Mouse (Mus musculus): ENCODE results near the gene Ddx1. TPM values are rescaled to one million over a fixed set of nuclear protein-coding genes. Genes with fewer than 3 reads are reported as not detected.

Gene Ddx1
- total RNA-seq, 2 experiments from 2014 or later = 23.3 to 30.9 TPM

- no peak for ATAC-seq (replicated peaks; ENCODE audit: low FRiP score, poor library complexity, severe bottlenecking)
Observed at GRCm38 (mm10) chr12:13168073-13168472, 80.9 kb downstream of the Ddx1 start.

DNA sequence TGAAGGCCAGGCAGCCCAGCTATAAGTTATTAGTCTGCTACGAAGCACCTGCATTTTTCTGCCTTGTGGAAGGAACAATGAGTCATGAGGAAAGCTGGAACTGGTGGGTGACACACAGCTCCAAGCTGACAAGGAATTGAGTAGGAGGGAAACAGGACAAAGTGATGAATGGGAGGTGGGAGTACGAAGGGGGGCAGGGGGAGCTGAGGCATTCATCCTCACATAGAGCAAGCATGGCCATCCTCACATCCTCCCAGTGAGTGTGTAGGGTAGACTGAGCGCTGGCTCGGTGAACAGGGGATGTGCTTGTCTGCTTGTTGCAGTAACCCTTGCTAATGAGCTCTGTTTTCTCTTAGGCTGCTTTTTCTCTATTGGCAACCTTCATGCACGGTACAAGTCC is 81.9 kb downstream of the Ddx1 start:
- ATAC-seq (replicated peaks; ENCODE audit: low FRiP score, poor library complexity, severe bottlenecking) = no peak

Other genes with a start within 250 kb of the Ddx1 start
- gene Nbas, start 19.9 kb upstream of the Ddx1 start, total RNA-seq (2015; ENCODE audit: low replicate concordance) = 1.3 TPM in 2 replicates
- 3.8 and 4.2 TPM in 2 replicates for gene Nbas, start 19.9 kb upstream of the Ddx1 start, total RNA-seq (2017; ENCODE audit: low replicate concordance)